Mouse (Mus musculus) bone marrow, adult 2 months (tissue): ENCODE measurements around the gene Tprkb.
"Not testable (repeated sequence)": the region's sequence is repeated elsewhere in the genome, so short reads cannot be mapped to it uniquely, and the experiment has no call there.

ENCODE experiments used
- CTCF ChIP-seq: fragments of 200-500 bp; IDR thresholded peaks from 2 replicates; pipeline ENCODE4 v1.5.1; 2011; ENCODE audit warnings: low read length, control low read depth; ENCODE audit not compliant: control insufficient read depth, insufficient read depth
- POLR2A ChIP-seq: fragments of 200-500 bp; IDR thresholded peaks from 2 replicates; pipeline ENCODE4 v1.6.1; 2011; ENCODE audit warnings: low read depth, mild to moderate bottlenecking, control low read depth, low read length, borderline replicate concordance; ENCODE audit not compliant: control insufficient read depth

- not testable (repeated sequence) for TF ChIP-seq CTCF, POLR2A
Measured at GRCm38 (mm10) chr6:85966081-85966480, 54.4 kb downstream of the Tprkb start.
